Mouse (Mus musculus): ENCODE results near the gene Acot5. TPM values are rescaled to one million over a fixed set of nuclear protein-coding genes. Genes with fewer than 3 reads are reported as not detected.
A peak's percentile ranks its signal among the peaks of the same experiment; 100 is the strongest.
"Not testable (repeated sequence)": the region's sequence is repeated elsewhere in the genome, so short reads cannot be mapped to it uniquely, and the experiment has no call there.

Acot5 gene
- polyA plus RNA-seq, 1 experiment from 2014 or later = not detected

- Histone ChIP-seq H3K27me3 (peaks cover 11% of the 10 kb centered on the region), H3K9me3 (no peaks in the 10 kb centered on the region), H3K27ac (no peak overlapping the region), H3K36me3 (no peaks in the 10 kb centered on the region), H3K4me2 (replicated peaks) (no peak overlapping the region), H3K4me3 (no peak overlapping the region), H3K4me1 (no peaks in the 10 kb centered on the region), H3K9ac (no peak overlapping the region)
- 92% methylated on average over 2 of the region's 2 CpGs for WGBS
- no peak for ATAC-seq (ENCODE audit: insufficient number of reproducible peaks, insufficient read depth, low FRiP score, low TSS enrichment)
Observed at GRCm38 (mm10) chr12:84063833-84064232, 5.3 kb upstream of the Acot5 start.

GRCm38 (mm10) chr12:84064621-84065020 lies 4.5 kb upstream of the Acot5 start:
- WGBS = 75% methylated on average over 8 of the region's 8 CpGs
- no peaks in the 10 kb centered on the region for H3K36me3 ChIP-seq
- H3K9me3 ChIP-seq = no peaks in the 10 kb centered on the region
- no peak overlapping the region for H3K4me3 ChIP-seq
- H3K9ac ChIP-seq = no peak overlapping the region
- H3K27me3 ChIP-seq = peaks cover 17% of the 10 kb centered on the region
- ATAC-seq (ENCODE audit: insufficient number of reproducible peaks, insufficient read depth, low FRiP score, low TSS enrichment) = no peak
- no peaks in the 10 kb centered on the region for H3K4me1 ChIP-seq
- no peak overlapping the region for H3K4me2 ChIP-seq (replicated peaks)
- no peak overlapping the region for H3K27ac ChIP-seq

GRCm38 (mm10) chr12:84067752-84068151 lies 1.4 kb upstream of the Acot5 start:
- no peak for ATAC-seq (ENCODE audit: insufficient number of reproducible peaks, insufficient read depth, low FRiP score, low TSS enrichment)
- H3K4me1 ChIP-seq = no peaks in the 10 kb centered on the region
- 79% methylated on average over 4 of the region's 4 CpGs for WGBS
- H3K36me3 ChIP-seq = no peaks in the 10 kb centered on the region
- H3K4me2 ChIP-seq (replicated peaks) = no peak overlapping the region
- peaks cover 28% of the 10 kb centered on the region for H3K27me3 ChIP-seq
- no peak overlapping the region for H3K9ac ChIP-seq
- no peaks in the 10 kb centered on the region for H3K9me3 ChIP-seq
- no peak overlapping the region for H3K4me3 ChIP-seq
- H3K27ac ChIP-seq = no peak overlapping the region

- H3K4me3 ChIP-seq = no peak overlapping the region
- H3K9me3 ChIP-seq = no peaks in the 10 kb centered on the region
- no peak overlapping the region for H3K9ac ChIP-seq
- no peaks in the 10 kb centered on the region for H3K36me3 ChIP-seq
- no peak overlapping the region for H3K4me2 ChIP-seq (replicated peaks)
- H3K4me1 ChIP-seq = no peaks in the 10 kb centered on the region
- no peak for ATAC-seq (ENCODE audit: insufficient number of reproducible peaks, insufficient read depth, low FRiP score, low TSS enrichment)
- 56% methylated on average over 8 of the region's 8 CpGs for WGBS
- H3K27me3 ChIP-seq = peaks cover 28% of the 10 kb centered on the region
- H3K27ac ChIP-seq = no peak overlapping the region
Observed at GRCm38 (mm10) chr12:84068296-84068695, 829 bp upstream of the Acot5 start.

- not testable (repeated sequence) for H3K36me3 ChIP-seq; H3K9me3 ChIP-seq; H3K27ac ChIP-seq; ATAC-seq (ENCODE audit: insufficient number of reproducible peaks, insufficient read depth, low FRiP score, low TSS enrichment); H3K4me1 ChIP-seq
- WGBS = 2% methylated on average over 49 of the region's 52 CpGs
- H3K4me3 ChIP-seq = peak overlapping the region; percentile 40
- H3K27me3 ChIP-seq = peaks cover 28% of the 10 kb centered on the region
- peak overlapping the region; percentile 15; the same call in 1 of the 2 replicates for H3K9ac ChIP-seq
- H3K4me2 ChIP-seq (replicated peaks) = peak overlapping the region; percentile 69
Observed at GRCm38 (mm10) chr12:84069582-84069981, 457 bp downstream of the Acot5 start.

- Histone ChIP-seq H3K27ac (no peak overlapping the region), H3K36me3 (no peaks in the 10 kb centered on the region), H3K4me2 (replicated peaks) (no peak overlapping the region), H3K4me3 (no peak overlapping the region), H3K4me1 (no peaks in the 10 kb centered on the region), H3K9ac (no peak overlapping the region), H3K27me3 (peaks cover 28% of the 10 kb centered on the region), H3K9me3 (no peaks in the 10 kb centered on the region)
- ATAC-seq (ENCODE audit: insufficient number of reproducible peaks, insufficient read depth, low FRiP score, low TSS enrichment) = no peak
- WGBS = 87% methylated on average over 2 of the region's 2 CpGs
Observed at GRCm38 (mm10) chr12:84071696-84072095, 2.6 kb downstream of the Acot5 start.

GRCm38 (mm10) chr12:84077371-84077990 lies 8.4 kb downstream of the Acot5 start:
- 83% methylated on average over 4 of the region's 4 CpGs for WGBS
- no peaks in the 10 kb centered on the region for H3K4me1 ChIP-seq
- no peak overlapping the region for H3K4me3 ChIP-seq
- no peaks in the 10 kb centered on the region for H3K36me3 ChIP-seq
- no peaks in the 10 kb centered on the region for H3K9me3 ChIP-seq
- no peak overlapping the region for H3K9ac ChIP-seq
- no peaks in the 10 kb centered on the region for H3K27me3 ChIP-seq
- no peak for ATAC-seq (ENCODE audit: insufficient number of reproducible peaks, insufficient read depth, low FRiP score, low TSS enrichment)
- no peak overlapping the region for H3K27ac ChIP-seq
- H3K4me2 ChIP-seq (replicated peaks) = no peak overlapping the region

GRCm38 (mm10) chr12:84083842-84084241 lies 14.7 kb downstream of the Acot5 start:
- H3K4me1 ChIP-seq = no peaks in the 10 kb centered on the region
- no peaks in the 10 kb centered on the region for H3K9me3 ChIP-seq
- H3K9ac ChIP-seq = no peak overlapping the region
- H3K36me3 ChIP-seq = no peaks in the 10 kb centered on the region
- no peak overlapping the region for H3K4me3 ChIP-seq
- ATAC-seq (ENCODE audit: insufficient number of reproducible peaks, insufficient read depth, low FRiP score, low TSS enrichment) = no peak
- H3K27me3 ChIP-seq = no peaks in the 10 kb centered on the region
- 81% methylated on average over 2 of the region's 2 CpGs for WGBS
- H3K4me2 ChIP-seq (replicated peaks) = no peak overlapping the region
- H3K27ac ChIP-seq = no peak overlapping the region

- Histone ChIP-seq H3K27me3 (no peaks in the 10 kb centered on the region), H3K27ac (no peak overlapping the region), H3K9me3 (no peaks in the 10 kb centered on the region), H3K4me3 (no peak overlapping the region), H3K36me3 (no peaks in the 10 kb centered on the region), H3K4me2 (replicated peaks) (no peak overlapping the region), H3K4me1 (no peaks in the 10 kb centered on the region), H3K9ac (no peak overlapping the region)
- ATAC-seq (ENCODE audit: insufficient number of reproducible peaks, insufficient read depth, low FRiP score, low TSS enrichment) = no peak
- 85% methylated on average over 4 of the region's 4 CpGs for WGBS
Observed at GRCm38 (mm10) chr12:84084581-84084980, 15.5 kb downstream of the Acot5 start.

GRCm38 (mm10) chr12:84094666-84095065 lies 25.5 kb downstream of the Acot5 start:
- peaks cover 15% of the 10 kb centered on the region; the same call in 1 of the 2 replicates for H3K9me3 ChIP-seq
- H3K4me2 ChIP-seq (replicated peaks); H3K27me3 ChIP-seq; H3K4me1 ChIP-seq; H3K27ac ChIP-seq; H3K36me3 ChIP-seq; ATAC-seq (ENCODE audit: insufficient number of reproducible peaks, insufficient read depth, low FRiP score, low TSS enrichment); H3K9ac ChIP-seq; H3K4me3 ChIP-seq: not testable (repeated sequence)
- 91% methylated on average over 5 of the region's 5 CpGs for WGBS

GRCm38 (mm10) chr12:84099605-84100004 lies 30.5 kb downstream of the Acot5 start:
- no peak overlapping the region for H3K27ac ChIP-seq
- H3K4me2 ChIP-seq (replicated peaks) = no peak overlapping the region
- 93% methylated on average over 2 of the region's 2 CpGs for WGBS
- H3K9me3 ChIP-seq = peaks cover 4% of the 10 kb centered on the region; the same call in 1 of the 2 replicates
- no peak for ATAC-seq (ENCODE audit: insufficient number of reproducible peaks, insufficient read depth, low FRiP score, low TSS enrichment)
- H3K4me1 ChIP-seq = no peaks in the 10 kb centered on the region
- H3K4me3 ChIP-seq = no peak overlapping the region
- H3K36me3 ChIP-seq = no peaks in the 10 kb centered on the region
- H3K27me3 ChIP-seq = no peaks in the 10 kb centered on the region
- H3K9ac ChIP-seq = no peak overlapping the region

GRCm38 (mm10) chr12:84100071-84100470 lies 30.9 kb downstream of the Acot5 start:
- Histone ChIP-seq H3K36me3 (no peaks in the 10 kb centered on the region), H3K27me3 (no peaks in the 10 kb centered on the region), H3K27ac (no peak overlapping the region), H3K4me2 (replicated peaks) (peak overlapping the region; percentile 71), H3K9ac (no peak overlapping the region), H3K4me1 (no peaks in the 10 kb centered on the region), H3K9me3 (peaks cover 4% of the 10 kb centered on the region; the same call in 1 of the 2 replicates), H3K4me3 (peak overlapping the region; percentile 55; the same call in 1 of the 2 replicates)
- ATAC-seq (ENCODE audit: insufficient number of reproducible peaks, insufficient read depth, low FRiP score, low TSS enrichment) = no peak
- WGBS = 47% methylated on average over 1 of the region's 1 CpGs
